Mouse (Mus musculus) heart, postnatal 14 days (tissue): ENCODE measurements around the gene Atp11a. TPM values are rescaled to one million over a fixed set of nuclear protein-coding genes. Genes with fewer than 3 reads are reported as not detected.
A peak's percentile ranks its signal among the peaks of the same experiment; 100 is the strongest.

Source experiments
- DNase-seq, 2 experiments: peaks; one replicate each; pipeline ENCODE4 v3.0.0; 2021 to 2022
- intact Hi-C: fragments of 180-260 bp; cut with DNase I; formaldehyde crosslinking; loops from one replicate; pipeline ENCODE4 v1.15.1; 2025
- long read RNA-seq, 2 experiments: library from polyadenylated mRNA; stranded (forward); transcript quantifications; one replicate each; pipeline ENCODE4 v2.0.0; 2021
- total RNA-seq, 2 experiments: library from RNA; stranded (reverse); gene quantifications; 2 replicates each; pipeline ENCODE4 v1.2.3; 2021

Gene Atp11a
- total RNA-seq: 10 to 100 TPM; 80.4 to 85.6 TPM
- long read RNA-seq, experiment 1, partial matches to known transcripts: 9 of 31 reads
- long read RNA-seq, experiment 1, other reads (novel, unspliced or antisense): 22 of 31 reads
- long read RNA-seq, experiment 2, partial matches to known transcripts: 6 of 23 reads
- long read RNA-seq, experiment 2, other reads (novel, unspliced or antisense): 17 of 23 reads

- peak; percentile 78 to 89 for DNase-seq
- intact Hi-C loops: loop anchor here (5.0 kb wide), 1 partner anchor 46 kb away; no protein-coding TSS in a partner anchor
Measured at GRCm38 (mm10) chr8:12756391-12757157, at the start of gene Atp11a. Atp11a (plus strand) TSS chr8:12757014.

- intact Hi-C loops: no loop called here
- DNase-seq: no peak
Measured at GRCm38 (mm10) chr8:12711623-12712022, 45.2 kb upstream of the Atp11a start.

DNA sequence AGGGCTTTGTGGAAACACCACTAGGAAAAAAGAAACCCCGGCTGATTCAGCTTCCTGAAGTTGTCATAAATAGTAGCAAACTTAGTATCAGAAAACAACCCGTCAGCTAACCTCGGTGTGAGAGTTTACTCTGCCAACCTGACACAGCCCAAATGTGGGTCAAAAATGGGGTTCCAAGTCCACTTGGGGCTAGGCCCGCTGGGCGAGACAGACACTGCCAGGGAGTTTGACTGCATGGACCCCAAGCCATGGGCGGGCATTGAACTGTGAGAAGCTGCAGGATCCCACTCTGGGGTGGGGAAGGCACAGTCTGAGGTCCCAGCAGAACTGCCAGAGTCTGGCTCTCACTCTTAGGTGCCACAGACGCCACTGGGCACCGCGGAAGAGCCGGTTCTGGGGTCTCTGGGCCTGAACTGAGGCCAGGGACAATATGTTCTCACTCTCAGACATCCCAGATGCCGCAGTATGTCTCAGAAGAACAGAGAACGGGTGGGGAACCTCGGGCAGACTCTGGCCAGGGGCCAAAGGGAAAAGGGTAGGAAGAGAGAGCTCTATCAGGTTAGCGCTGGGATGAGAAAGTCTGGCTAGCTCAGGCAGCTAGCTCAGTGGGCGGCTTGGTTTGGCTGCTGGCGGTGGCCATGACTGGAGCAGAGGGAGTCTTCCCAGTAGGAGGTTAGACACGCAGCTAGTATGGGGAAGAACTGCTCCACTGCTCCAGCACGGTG is 40.8 kb upstream of the Atp11a start:
- no peak for DNase-seq
- intact Hi-C loops: no loop called here

DNA sequence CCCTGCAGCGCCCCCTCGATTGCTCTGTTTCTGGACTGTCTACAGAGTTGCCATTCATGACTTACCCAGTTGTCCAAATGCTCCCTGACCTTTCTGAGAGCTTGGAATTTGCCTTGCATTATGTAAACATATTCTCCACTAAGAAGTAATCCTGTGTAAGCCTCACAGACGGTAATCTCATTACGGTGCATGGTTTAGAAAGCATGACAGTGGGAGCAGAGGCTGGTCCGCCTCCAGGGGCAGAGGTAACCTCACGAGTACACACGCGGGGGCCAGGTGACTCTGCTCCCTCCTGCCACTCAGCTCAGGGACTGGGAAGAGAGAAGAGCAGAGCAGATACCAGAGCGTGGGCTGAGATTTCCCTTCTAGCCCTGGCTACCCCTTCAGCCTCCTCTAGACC is 37.7 kb upstream of the Atp11a start:
- DNase-seq: no peak
- intact Hi-C loops: no loop called here

- no peak for DNase-seq
- intact Hi-C loops: no loop called here
Measured at GRCm38 (mm10) chr8:12728644-12729043, 28.2 kb upstream of the Atp11a start.

DNA sequence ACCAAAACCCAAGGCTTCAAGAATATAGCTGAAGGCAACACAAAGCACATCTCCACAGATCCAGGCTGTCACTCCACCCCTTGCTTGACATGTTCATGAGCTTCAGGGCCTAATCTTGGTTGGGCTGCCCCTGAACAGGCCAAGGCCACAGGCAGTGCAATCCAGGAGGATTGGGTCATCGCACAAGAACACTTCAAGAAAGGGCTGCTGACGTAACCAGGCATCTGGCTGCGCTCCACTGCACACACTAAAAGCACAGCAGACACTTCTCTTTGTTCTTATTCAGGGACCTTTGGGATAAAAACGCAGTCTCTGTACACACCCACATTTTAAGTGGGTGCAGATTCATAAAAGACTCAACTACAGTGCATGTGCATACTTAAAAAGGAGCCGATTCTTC is 26.0 kb upstream of the Atp11a start:
- peak; percentile 30 to 34 for DNase-seq
- intact Hi-C loops: no loop called here

GRCm38 (mm10) chr8:12732431-12732830 is 24.4 kb upstream of the Atp11a start:
- no peak for DNase-seq
- intact Hi-C loops: no loop called here

- intact Hi-C loops: no loop called here
Measured at GRCm38 (mm10) chr8:12739113-12739512, 17.7 kb upstream of the Atp11a start.

DNA sequence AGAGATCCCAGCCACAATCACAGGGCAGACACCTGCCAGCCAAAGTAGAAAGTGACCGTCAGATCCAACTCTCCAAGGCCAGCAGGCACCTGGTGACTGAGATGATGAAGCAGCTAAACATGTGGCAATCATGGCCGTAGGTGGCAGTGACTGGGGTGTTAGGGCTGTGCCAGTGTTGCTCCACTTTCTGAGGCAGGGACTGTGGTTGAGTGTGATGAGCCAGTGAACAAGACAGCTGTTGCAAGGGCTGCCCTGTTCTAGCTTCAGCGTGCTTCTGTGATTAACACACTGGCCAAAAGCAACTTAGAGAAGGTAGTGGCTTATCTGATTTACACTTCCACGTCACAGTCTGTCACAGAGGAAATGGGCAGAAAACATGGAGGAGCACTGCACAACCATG is 13.4 kb upstream of the Atp11a start:
- intact Hi-C loops: no loop called here
- no peak for DNase-seq

More at GRCm38 (mm10) chr8:12739113-12739512, 17.7 kb upstream of the Atp11a start:
- DNase-seq: no peak

DNA sequence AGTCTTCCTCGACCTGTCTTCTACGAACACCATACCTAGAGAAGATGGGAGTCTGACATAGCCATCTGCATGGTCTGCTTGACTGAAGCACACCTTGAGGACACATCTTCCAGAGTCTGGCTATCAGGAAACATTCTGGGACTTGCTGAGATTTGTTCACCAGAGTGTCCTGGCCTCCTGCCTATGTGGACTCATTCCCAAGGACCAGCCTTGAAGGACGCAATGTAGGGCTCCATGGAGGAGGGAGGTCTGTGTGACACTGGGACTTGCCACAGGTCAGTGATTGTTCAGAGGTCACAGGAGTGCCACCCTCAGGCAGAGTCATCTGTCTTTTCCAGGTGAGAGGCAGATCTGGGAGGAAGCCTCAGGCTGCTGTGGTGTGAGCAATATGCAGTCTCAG is 8.6 kb upstream of the Atp11a start:
- no peak for DNase-seq
- intact Hi-C loops: no loop called here

DNA sequence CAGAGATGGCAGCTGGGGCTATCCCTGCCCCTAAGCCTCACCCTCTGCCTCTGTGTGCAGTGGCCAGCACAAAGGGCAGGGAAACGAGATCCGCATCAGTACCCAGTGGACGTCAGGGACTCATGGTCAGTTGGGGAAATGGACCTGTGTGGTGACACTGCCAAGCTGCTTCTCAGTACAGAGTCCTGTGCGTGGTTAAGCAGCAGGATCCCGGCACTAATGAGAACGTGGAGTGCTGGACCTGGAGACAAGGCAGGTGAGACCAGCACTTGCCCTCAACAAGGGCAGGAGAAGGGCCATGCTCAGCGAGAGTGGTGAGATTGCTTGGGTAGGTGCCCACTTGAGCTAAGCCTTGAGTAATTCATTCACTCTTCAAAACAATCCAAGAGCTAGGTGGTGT is 7.7 kb upstream of the Atp11a start:
- no peak for DNase-seq
- intact Hi-C loops: no loop called here

DNA sequence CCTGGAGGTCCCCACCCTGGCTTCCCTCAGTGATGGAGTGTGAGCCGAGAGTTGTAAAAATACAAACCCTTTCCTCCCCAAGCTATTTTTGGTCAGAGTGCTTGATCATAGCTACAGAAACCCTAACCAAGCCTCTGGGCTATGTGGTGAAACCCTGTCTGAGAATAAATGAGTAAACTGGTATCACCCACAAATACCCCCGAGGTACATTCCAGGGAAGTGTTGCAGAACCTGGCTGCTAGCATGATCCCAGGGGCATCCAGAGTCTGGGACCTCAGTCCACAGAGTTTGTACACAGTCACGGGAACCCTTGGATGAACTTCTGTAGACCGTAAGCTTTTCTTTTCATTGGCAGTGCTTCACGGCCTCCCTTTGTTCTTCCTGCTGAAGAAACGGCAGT is 3.8 kb upstream of the Atp11a start:
- no peak for DNase-seq
- intact Hi-C loops: no loop called here

- DNase-seq: no peak
- intact Hi-C loops: loop anchor here (2.0 kb wide), 1 partner anchor 57 kb away; no protein-coding TSS in a partner anchor
Measured at GRCm38 (mm10) chr8:12754115-12754514, 2.7 kb upstream of the Atp11a start.

DNA sequence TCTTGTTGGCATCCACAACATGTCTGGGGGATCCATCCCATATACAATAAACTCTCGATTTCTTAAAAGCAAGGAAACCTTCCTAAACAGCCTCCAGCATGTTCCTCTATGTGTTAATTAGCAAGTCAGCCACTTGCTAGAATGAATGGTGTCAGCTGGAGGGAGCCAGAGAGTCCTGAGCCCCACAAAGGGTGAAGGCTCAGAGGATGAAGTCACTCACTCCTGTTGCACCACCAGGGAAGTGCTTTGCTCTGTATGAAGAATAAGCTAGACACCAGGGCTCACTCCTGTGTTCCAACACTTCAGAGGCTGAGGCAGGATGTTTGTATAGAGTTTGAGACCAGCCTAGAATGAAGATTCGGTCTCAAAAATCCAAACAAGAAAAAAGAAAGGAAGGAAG is 1.5 kb upstream of the Atp11a start:
- peak; percentile 34 to 51 for DNase-seq
- intact Hi-C loops: loop anchor here (2.0 to 5.0 kb wide), 2 partner anchors 47 to 55 kb away; no protein-coding TSS in a partner anchor

DNA sequence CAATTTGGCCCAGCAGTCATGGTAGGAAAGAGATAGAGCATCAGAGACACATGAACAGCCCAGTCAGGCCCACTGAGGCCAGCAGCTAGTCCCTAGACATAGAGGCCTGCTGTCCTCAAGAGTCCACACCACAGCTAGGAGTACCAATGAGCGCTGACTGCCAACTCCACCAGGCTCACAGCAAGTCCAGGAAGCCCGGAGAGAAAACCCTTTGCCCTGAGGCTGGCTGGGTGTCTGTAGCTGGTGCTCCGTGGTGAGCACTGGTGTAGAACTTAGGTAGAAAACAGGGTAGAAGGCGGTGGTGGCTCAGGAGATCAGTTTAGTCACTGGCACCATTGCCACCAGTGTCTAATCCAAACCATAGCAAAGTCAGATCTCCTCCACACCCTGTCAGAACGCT is 988 bp upstream of the Atp11a start:
- intact Hi-C loops: loop anchor here (2.0 to 5.0 kb wide), 2 partner anchors 46 to 55 kb away; no protein-coding TSS in a partner anchor
- no peak for DNase-seq

DNA sequence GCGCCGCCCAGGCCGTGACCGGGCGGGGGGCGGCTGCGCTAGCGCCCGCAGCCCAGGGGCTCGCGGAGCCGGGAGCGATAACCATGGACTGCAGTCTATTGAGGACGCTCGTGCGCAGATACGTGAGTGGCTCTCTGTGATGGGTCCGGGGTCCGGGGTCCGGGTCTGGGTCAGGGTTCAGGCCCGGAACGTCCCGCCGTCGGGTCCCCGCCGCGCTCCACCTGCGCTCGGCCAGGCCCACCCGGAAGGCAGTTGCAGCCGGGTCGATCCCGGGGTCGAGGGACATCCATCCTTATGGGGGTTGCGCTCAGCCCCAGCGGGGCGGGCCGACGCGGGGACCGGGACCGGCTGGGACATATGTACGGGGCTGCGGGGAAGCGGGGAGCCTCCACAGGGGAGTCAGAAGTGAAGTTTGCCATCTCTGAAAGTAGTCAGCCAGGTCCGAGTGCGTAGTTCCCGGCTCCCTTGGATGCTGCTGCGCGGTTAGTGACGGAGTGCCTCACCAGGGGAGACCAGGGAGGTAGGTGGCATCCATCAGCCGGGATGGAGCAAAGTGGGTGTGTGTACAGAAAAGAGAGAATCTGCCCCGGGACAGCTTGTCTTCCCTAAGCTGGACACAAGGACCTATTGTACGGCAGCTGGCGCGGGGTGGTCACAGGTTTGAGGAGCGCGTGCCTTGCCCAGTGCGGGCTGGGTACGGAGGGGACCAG is 572 bp downstream of the Atp11a start:
- intact Hi-C loops: loop anchor here (5.0 kb wide), 1 partner anchor 45 kb away; no protein-coding TSS in a partner anchor
- DNase-seq: peak; percentile 40 to 46

GRCm38 (mm10) chr8:12759963-12760362 is 3.1 kb downstream of the Atp11a start:
- intact Hi-C loops: loop anchor here (5.0 kb wide), 1 partner anchor 42 kb away; no protein-coding TSS in a partner anchor
- DNase-seq: no peak

- intact Hi-C loops: no loop called here
- no peak for DNase-seq
Measured at GRCm38 (mm10) chr8:12761873-12762272, 5.1 kb downstream of the Atp11a start.

DNA sequence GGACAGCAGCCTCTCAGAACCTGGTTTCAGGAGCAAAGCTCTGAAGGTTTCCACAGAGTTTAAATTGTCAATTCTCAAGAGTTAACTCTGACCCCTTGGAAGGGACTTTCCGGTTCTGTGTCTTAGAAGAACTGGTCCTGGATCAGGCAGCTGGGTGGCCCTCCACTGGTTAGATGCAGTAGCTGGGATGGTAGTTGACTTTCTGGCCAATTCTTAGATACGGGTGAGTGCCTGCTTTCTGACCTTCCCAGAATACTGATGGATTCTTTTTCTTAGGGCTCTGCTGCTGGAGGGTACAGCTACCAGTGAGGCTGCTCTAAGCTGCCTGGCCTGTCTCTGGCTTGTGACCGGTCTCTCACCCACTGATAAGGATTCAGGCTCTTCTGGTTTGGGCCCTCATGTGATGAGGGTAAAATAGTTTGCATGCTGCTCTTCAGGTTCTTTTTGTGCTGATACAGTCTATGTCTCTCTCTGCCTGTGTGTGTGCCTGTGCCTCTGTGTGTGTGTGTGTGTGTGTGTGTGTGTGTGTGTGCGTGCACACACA is 6.8 kb downstream of the Atp11a start:
- intact Hi-C loops: no loop called here
- no peak for DNase-seq

GRCm38 (mm10) chr8:12764971-12765370 is 8.2 kb downstream of the Atp11a start:
- intact Hi-C loops: no loop called here
- DNase-seq: no peak
